Mouse (Mus musculus) thymus, postnatal 10 days (tissue): ENCODE measurements around the gene Fam217b.

Experiments used
- DNase-seq, 2 experiments: peaks; one replicate each; pipeline ENCODE4 v3.0.0; 2021; ENCODE audit warnings: low spot score in 2 of 2

The Fam217b gene

DNA sequence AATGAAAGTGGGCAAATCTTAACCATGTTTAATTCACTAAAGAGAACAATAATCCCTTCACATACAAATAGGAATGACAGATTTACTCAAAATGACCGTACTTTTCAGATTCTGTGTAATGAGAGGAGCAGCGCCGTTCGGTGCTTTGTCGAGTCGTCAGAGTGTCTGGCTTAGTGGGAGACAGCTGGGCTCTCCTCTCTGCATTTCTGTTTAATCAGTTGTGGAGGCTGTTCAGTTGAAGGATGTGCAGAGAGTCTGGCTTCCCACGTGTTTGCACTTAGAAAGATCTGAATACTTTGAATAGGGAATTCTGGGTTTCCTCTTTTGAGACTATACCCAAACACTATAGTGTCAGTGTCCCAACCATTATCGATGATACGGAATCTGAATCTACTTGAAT is 23.0 kb downstream of the Fam217b start:
- DNase-seq, result no peak

DNA sequence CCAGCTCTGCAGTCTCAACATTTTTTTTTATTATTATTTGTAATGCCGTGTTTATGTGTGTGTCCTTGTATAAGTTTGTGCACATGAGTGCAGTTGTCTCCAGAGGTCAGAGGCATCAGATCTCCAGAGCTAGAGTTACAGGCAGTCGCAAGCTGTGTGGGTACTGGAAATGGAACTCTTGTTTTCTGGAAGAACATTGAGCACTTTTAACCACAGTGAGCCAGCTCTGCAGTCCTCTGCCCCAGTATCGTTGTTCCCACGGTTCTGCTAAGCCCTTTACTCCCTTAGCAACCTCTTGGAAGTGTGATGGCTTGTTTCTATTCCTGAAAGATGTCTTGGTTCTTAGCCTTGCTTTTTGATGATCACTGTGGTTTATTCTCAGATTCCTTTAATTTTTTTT is 35.1 kb downstream of the Fam217b start:
- no peak for DNase-seq

- DNase-seq, result no peak
Measured at GRCm38 (mm10) chr2:178450236-178450635, 35.9 kb downstream of the Fam217b start.

DNA sequence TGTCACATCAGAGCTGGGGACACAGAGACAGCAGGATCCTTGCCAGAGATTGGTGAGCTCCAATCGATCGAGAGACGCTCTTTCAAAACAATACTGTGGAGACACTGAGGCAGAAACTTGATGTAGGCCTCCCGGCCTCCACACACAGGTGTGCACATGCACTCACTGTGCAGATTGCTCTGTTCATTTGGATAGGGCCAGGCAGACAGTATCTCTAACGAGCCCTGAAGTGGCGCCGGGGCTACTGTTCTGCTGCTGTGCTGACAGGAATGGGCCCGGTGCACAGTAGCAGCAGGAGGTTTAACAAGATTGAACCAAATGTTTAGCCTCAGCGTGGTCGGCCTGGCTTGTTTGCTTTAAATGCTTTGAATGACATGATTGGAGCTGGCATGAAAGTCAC is 36.6 kb downstream of the Fam217b start:
- DNase-seq, result no peak

- no peak for DNase-seq
Measured at GRCm38 (mm10) chr2:178454664-178455516, 40.6 kb downstream of the Fam217b start.

GRCm38 (mm10) chr2:178457414-178457813 is 43.1 kb downstream of the Fam217b start:
- no peak for DNase-seq

GRCm38 (mm10) chr2:178460353-178460752 is 46.0 kb downstream of the Fam217b start:
- no peak for DNase-seq

DNA sequence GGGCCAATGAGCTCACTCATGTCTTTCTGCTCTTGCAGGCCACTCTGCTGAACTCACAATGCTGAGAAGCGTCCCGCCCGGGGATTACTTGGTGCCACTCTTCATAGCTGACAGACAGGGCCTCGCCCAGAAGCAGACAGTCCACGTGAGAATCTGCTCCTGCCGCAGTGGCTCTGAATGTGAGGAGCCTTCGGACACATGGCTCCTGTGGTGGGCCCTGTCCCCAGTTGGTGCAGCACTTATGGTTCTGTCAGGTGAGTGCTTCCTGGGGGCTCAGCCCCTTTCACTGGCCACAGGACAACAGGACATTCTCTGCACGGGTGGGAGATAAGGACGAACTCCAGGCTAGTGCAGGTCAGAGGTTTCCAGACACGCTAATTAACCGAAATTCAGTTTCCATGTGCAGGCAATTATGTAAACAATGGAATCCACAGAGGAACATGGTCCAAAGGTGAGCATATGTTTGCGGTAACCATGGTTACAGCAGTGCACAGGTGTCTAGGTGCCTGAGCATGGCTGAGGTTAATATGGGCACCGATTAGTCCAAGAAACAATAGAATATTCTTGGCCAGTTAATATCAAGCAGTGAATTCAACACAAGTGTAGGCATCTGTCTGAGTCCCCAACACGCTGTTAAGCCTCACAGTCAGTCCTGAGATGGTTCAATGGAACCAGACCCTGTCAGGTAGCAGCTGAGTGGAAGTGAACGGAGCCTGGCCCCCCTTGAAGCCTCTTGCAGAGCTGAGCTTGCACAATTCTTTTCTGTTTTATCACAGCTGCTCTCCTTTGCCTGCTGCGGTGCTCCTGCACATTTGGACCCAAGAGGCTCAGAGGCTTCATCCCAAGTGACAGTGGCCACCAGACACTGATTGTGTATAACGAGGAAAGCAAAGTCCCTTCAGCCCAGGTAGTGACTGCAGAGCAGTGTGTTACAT is 57.5 kb downstream of the Fam217b start:
- no peak for DNase-seq

GRCm38 (mm10) chr2:178473916-178474315 is 59.6 kb downstream of the Fam217b start:
- DNase-seq, result no peak
